Mouse (Mus musculus) limb, embryonic 11.5 days (tissue): ENCODE results near the gene Sipa1l1. TPM values are rescaled to one million over a fixed set of nuclear protein-coding genes. Genes with fewer than 3 reads are reported as not detected.

Source experiments
- ATAC-seq: fragments of 200-750 bp; cut with Nextera tagmentation; 2 replicates; pipeline ENCODE4 v1.8.0; 2017; ENCODE audit warnings: low read depth; ENCODE audit not compliant: insufficient number of reproducible peaks, low FRiP score, low TSS enrichment
- DNase-seq: peaks from one replicate; pipeline ENCODE4 v3.0.0-alpha.2; 2015; ENCODE audit warnings: low spot score
- H3K27ac ChIP-seq: fragments of 300-500 bp; sonication (generic); replicated peaks from 2 replicates; pipeline ENCODE4 v1.5.1; 2014; ENCODE audit warnings: low read depth, mild to moderate bottlenecking, low read length
- H3K27me3 ChIP-seq: fragments of 300-500 bp; sonication (generic); 2 replicates; pipeline ENCODE4 v1.6.1; 2014; ENCODE audit warnings: mild to moderate bottlenecking, low read length, mixed read lengths; ENCODE audit not compliant: control insufficient read depth, insufficient read depth
- H3K36me3 ChIP-seq: fragments of 300-500 bp; sonication (generic); 2 replicates; pipeline ENCODE4 v1.6.1; 2014; ENCODE audit warnings: mild to moderate bottlenecking, low read length, moderate library complexity, mixed read lengths; ENCODE audit not compliant: control insufficient read depth, insufficient read depth
- H3K4me1 ChIP-seq: fragments of 300-500 bp; sonication (generic); 2 replicates; pipeline ENCODE4 v1.6.1; 2014; ENCODE audit warnings: low read length, mixed read lengths; ENCODE audit not compliant: control insufficient read depth, insufficient read depth
- H3K4me2 ChIP-seq: fragments of 300-500 bp; sonication (generic); 2 replicates; pipeline ENCODE4 v1.6.1; 2014; ENCODE audit warnings: low read depth, mild to moderate bottlenecking, moderate library complexity; ENCODE audit not compliant: severe bottlenecking
- H3K4me3 ChIP-seq: fragments of 300-500 bp; sonication (generic); 2 replicates; pipeline ENCODE4 v1.5.1; 2014; ENCODE audit warnings: low read depth, low read length
- H3K9ac ChIP-seq: fragments of 300-500 bp; sonication (generic); 2 replicates; pipeline ENCODE4 v1.6.1; 2014; ENCODE audit warnings: mild to moderate bottlenecking, low read length
- H3K9me3 ChIP-seq: fragments of 300-500 bp; sonication (generic); 2 replicates; pipeline ENCODE4 v1.6.1; 2016; ENCODE audit warnings: low read length; ENCODE audit not compliant: control insufficient read depth
- WGBS: fragments of 180-500 bp; shearing (Covaris S2); extraction: QIAGEN DNeasy Blood & Tissue Kit; methylation state at CpG from one replicate; pipeline ENCODE4 v1.1.7; 2014; 5-methylcytosine and 5-hydroxymethylcytosine counted together
- polyA plus RNA-seq: library from polyadenylated mRNA; unstranded; fragments of >200 nt; fragmentation: Nextera tagmentation; extraction: Ambion mirVana; gene quantifications from 2 replicates; pipeline ENCODE4 v1.2.1, GENCODE M21; 2014

Gene Sipa1l1
- polyA plus RNA-seq, 1 experiment from 2014 or later = 32.5 TPM

DNA sequence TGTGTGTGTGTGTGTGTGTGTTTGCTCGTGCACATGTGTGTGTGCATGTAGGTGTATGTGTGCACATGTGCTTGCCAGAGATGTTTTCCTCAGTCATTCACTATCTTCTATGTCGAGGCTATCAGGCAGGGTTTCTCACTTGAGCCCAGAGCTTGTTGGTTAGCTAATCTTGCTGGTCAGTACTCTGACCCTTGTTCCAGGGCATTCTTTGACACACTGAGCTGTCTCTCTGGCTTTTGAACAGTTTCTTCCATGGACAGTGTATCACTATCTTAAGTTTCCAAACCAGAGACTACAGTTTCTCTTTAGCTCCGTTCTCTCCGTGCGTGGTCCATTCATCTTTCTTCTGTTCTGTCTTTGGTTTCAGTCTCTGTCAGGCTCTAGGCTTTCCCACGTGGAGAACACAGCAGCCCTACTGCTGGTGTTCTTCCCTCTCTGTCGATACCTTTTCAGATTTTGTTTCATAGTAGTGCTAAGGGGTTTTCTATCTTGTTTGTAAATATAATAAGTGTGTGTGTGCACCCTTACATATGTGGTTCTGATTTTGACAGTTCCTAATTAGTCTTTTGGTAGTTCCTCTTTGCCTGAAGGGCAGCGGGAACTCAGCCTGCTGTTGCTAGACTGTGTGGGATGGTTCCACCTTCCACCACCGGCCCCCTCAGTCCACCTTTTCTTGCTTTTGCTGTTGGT lies 54.2 kb downstream of the Sipa1l1 start:
- H3K9me3 ChIP-seq = no peaks in the 10 kb centered on the region
- H3K4me2 ChIP-seq = no peak overlapping the region
- H3K36me3 ChIP-seq = no peaks in the 10 kb centered on the region

DNA sequence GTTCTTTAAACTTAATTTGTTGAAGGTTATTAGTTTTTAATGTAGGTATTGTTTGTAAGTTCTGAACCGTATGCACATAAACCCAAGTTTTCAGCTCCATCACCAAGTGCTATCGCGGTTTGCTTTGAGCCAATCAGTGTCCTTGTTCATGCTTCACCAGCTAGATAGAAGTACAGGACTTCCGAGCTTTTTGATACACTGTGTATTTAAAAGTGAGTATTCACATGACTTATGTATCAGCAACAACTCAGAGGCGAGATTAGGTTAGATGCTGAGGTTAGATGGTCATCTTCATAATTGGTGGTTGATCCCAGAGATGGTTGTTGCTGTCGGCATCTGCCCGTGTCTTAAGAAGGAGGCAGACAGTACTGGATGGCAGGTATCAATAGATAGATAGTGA lies 55.7 kb downstream of the Sipa1l1 start:
- ATAC-seq (no peak), DNase-seq (no peak)
- no peaks in the 10 kb centered on the region for H3K36me3 ChIP-seq
- H3K27me3 ChIP-seq = no peaks in the 10 kb centered on the region
- H3K4me2 ChIP-seq = no peak overlapping the region
- no peaks in the 10 kb centered on the region for H3K9me3 ChIP-seq
- no peak overlapping the region for H3K27ac ChIP-seq
- no peak overlapping the region for H3K4me3 ChIP-seq
- no peak overlapping the region for H3K9ac ChIP-seq
- 92% methylated on average over 7 of the region's 7 CpGs for WGBS
- peaks cover 12% of the 10 kb centered on the region for H3K4me1 ChIP-seq

More for the DNA sequence above, 54.2 kb downstream of the Sipa1l1 start:
- Histone ChIP-seq H3K9ac (no peak overlapping the region), H3K27me3 (no peaks in the 10 kb centered on the region), H3K4me3 (no peak overlapping the region), H3K27ac (no peak overlapping the region), H3K4me1 (peaks cover 20% of the 10 kb centered on the region)
- ATAC-seq = no peak
- 82% methylated on average over 9 of the region's 9 CpGs for WGBS
- DNase-seq = no peak

DNA sequence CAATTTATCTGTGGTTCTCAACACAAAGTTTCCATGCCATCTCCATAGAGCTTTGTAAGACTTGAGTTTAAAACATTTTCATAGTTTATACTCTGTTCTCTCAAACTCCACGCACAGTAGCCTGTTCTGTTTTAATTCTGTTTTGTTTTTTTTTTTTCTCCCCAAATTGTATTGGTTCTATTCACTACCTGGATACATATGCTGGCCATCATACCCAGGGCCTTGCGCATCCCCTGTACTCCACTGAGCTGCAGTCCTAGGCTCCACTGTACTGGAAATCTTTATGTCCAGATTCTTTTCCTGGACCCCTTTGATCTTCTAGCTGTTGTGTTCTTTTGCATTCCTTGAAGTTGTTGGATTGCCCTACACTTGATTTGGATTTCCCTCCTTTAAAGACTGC lies 56.2 kb downstream of the Sipa1l1 start:
- no peak overlapping the region for H3K4me2 ChIP-seq
- H3K36me3 ChIP-seq = no peaks in the 10 kb centered on the region
- H3K4me3 ChIP-seq = no peak overlapping the region
- ATAC-seq (no peak), DNase-seq (no peak)
- 98% methylated on average over 2 of the region's 2 CpGs for WGBS
- no peak overlapping the region for H3K27ac ChIP-seq
- H3K4me1 ChIP-seq = peaks cover 13% of the 10 kb centered on the region
- H3K9me3 ChIP-seq = no peaks in the 10 kb centered on the region
- no peaks in the 10 kb centered on the region for H3K27me3 ChIP-seq
- no peak overlapping the region for H3K9ac ChIP-seq

DNA sequence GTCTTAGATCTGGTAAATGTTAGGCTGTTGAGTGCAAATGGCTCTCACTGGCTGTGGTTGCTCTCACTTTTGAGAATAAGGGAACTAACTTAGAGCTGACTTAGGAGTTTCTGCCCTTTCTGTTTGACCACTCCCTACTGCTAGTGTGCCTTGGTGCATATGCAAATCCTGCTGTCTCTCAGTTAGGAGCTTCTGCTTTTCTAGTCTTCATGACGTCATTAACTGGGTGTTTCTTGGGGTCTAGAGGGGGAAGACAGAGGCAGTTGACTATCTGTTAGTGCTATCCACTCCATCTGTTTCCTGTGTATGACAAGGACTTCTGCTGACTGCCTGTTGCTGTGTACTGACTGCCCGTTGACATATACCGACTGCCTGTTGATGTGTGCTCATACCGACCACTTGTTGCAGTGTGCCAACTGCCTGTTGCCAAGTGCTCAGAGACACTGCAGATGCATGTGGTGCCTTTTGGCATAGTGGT lies 56.7 kb downstream of the Sipa1l1 start:
- 57% methylated on average over 4 of the region's 4 CpGs for WGBS
- H3K4me1 ChIP-seq = peaks cover 16% of the 10 kb centered on the region
- no peaks in the 10 kb centered on the region for H3K27me3 ChIP-seq
- no peaks in the 10 kb centered on the region for H3K36me3 ChIP-seq
- H3K9me3 ChIP-seq = no peaks in the 10 kb centered on the region
- ATAC-seq (no peak), DNase-seq (no peak)
- no peak overlapping the region for H3K27ac ChIP-seq
- no peak overlapping the region for H3K4me3 ChIP-seq
- no peak overlapping the region for H3K4me2 ChIP-seq
- no peak overlapping the region for H3K9ac ChIP-seq

DNA sequence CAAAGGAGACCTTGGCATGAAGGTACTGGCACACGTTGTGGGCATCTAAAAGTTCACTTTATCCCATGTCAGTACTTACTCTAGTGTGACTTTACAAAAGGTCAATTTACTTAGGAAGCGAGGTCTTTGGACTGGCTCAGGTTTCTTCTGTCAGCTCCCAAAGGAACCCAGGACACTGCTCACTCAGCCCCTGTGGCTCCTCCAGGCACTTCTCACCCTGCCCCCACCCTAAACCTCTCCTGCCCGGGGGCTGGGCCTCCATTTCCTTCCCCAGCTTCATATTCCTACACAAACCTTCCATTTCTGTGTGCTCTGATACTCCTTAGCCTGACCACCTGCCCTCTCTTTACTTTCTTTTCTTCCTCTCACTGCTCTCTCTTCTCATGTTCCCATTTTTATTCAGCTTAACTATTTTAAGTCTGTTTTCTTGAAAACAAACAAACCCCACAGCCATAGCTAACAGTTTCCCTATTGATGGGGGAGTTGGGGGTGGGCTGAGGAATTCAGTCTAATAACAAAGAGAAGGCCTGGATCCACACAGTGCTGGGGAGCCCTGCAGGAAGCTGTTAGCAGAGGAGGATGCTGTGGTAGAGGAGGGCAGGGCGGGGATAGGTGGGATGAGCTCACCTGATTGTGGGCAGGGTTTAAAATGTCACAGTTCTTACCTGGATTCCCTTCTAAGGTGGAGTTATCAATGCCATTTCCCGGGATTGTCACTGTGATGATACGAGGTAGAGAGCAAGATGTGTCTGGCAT lies 57.4 kb downstream of the Sipa1l1 start:
- H3K4me2 ChIP-seq = no peak overlapping the region
- DNase-seq (no peak), ATAC-seq (no peak)
- H3K4me1 ChIP-seq = peaks cover 18% of the 10 kb centered on the region
- no peaks in the 10 kb centered on the region for H3K36me3 ChIP-seq
- no peak overlapping the region for H3K27ac ChIP-seq
- H3K9ac ChIP-seq = no peak overlapping the region
- H3K4me3 ChIP-seq = no peak overlapping the region
- H3K9me3 ChIP-seq = no peaks in the 10 kb centered on the region
- no peaks in the 10 kb centered on the region for H3K27me3 ChIP-seq
- WGBS = 53% methylated on average over 6 of the region's 6 CpGs

DNA sequence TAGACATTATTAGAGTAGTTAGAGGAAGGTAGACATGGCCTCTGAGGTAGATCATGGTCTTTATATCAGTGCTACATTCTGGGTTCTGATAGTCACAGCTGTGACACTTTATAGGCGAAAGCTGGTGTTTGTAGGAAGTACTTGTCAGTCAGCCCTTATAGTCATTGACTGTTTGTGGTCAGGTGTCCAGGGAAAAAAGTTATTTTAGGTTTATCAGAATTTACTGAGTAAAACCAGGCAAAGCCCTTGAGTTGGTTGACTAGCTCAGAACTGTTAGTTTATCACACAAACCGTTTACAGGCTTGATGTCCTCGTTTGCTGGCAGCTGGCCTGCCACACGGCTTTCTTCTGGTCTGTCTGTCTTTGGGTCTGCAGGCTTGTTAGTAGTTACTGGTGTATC lies 61.0 kb downstream of the Sipa1l1 start:
- H3K36me3 ChIP-seq = no peaks in the 10 kb centered on the region
- WGBS = 55% methylated on average over 4 of the region's 4 CpGs
- ATAC-seq = no peak

DNA sequence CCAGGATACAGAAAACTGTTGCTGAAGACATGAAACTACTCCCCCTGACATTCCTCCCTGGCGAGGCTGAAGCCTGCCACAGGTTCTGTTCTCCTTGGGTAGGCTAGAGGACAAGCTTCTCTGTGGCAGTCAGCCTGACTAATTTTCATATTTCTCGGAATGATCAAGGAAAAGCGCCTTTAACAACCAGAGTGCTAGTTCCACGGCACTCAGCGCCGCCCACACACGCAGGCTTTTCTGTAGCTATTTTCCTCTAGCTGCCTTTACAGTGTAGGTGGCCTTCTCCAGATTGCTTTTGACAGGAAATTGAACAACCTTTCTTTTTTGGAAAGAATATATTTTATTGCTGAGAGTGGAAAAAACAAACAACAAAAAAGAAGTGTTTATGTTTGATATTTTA lies 62.1 kb downstream of the Sipa1l1 start:
- Histone ChIP-seq H3K27me3 (no peaks in the 10 kb centered on the region), H3K27ac (no peak overlapping the region), H3K9ac (no peak overlapping the region), H3K4me3 (no peak overlapping the region), H3K4me2 (no peak overlapping the region), H3K9me3 (no peaks in the 10 kb centered on the region), H3K4me1 (peaks cover 16% of the 10 kb centered on the region), H3K36me3 (no peaks in the 10 kb centered on the region)
- DNase-seq (no peak), ATAC-seq (no peak)
- 73% methylated on average over 7 of the region's 7 CpGs for WGBS

More for the DNA sequence above, 61.0 kb downstream of the Sipa1l1 start:
- Histone ChIP-seq H3K4me1 (peaks cover 22% of the 10 kb centered on the region), H3K4me3 (no peak overlapping the region), H3K4me2 (no peak overlapping the region), H3K9me3 (no peaks in the 10 kb centered on the region), H3K9ac (no peak overlapping the region), H3K27ac (no peak overlapping the region), H3K27me3 (no peaks in the 10 kb centered on the region)
- no peak for DNase-seq

DNA sequence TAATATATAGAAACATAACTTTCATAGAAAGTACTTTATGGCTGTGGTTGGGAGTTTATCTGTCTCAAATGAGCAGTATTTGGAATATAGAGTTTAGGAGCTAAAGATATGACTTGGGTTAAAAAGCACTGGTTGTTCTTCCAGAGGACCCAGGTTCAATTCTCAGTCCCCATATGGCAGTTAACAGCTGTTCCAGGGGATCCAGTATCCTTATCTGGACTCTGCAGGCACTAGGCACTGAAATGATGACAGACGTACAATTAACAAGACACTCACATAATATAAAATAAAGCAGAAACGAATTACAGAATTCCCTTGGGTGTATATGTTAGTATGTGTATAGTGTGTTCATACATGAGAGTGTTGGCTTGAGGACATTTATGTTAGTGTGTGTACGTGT lies 64.1 kb downstream of the Sipa1l1 start:
- no peak overlapping the region for H3K9ac ChIP-seq
- H3K27ac ChIP-seq = no peak overlapping the region
- no peaks in the 10 kb centered on the region for H3K27me3 ChIP-seq
- 0 out of 2 replicates have a peak, but pooled peaks cover 10% of the 10 kb centered on the region for H3K4me1 ChIP-seq
- no peak overlapping the region for H3K4me3 ChIP-seq
- no peak overlapping the region for H3K4me2 ChIP-seq
- no peaks in the 10 kb centered on the region for H3K9me3 ChIP-seq
- 84% methylated on average over 3 of the region's 3 CpGs for WGBS
- H3K36me3 ChIP-seq = no peaks in the 10 kb centered on the region
- DNase-seq (no peak), ATAC-seq (no peak)
